Mouse (Mus musculus) bone marrow macrophage, adult 2 months (primary cell): ENCODE data around the gene Ppil6.

ENCODE experiments used
- CTCF ChIP-seq: IDR thresholded peaks from 2 replicates; pipeline ENCODE4 v1.5.1; 2012; ENCODE audit warnings: low read depth, mild to moderate bottlenecking, low read length, moderate library complexity
- POLR2A ChIP-seq: IDR thresholded peaks from 2 replicates; pipeline ENCODE4 v1.6.1; 2012; ENCODE audit warnings: mild to moderate bottlenecking, low read depth, low read length, borderline replicate concordance

GRCm38 (mm10) chr10:41473782-41474468, 16.3 kb upstream of the Ppil6 start:
- no peak for TF ChIP-seq CTCF
- no peak for TF ChIP-seq POLR2A
